Mouse (Mus musculus): ENCODE data around the gene Erfe. TPM values are rescaled to one million over a fixed set of nuclear protein-coding genes. Genes with fewer than 3 reads are reported as not detected.

Erfe gene
- polyA plus RNA-seq (2015; fragmentation: Illumina TruSeq; extraction: RNeasy Lipid Tissue Mini Kit (QIAGEN cat#74804); ENCODE audit: insufficient read depth, low replicate concordance), result 0.28 TPM

DNA sequence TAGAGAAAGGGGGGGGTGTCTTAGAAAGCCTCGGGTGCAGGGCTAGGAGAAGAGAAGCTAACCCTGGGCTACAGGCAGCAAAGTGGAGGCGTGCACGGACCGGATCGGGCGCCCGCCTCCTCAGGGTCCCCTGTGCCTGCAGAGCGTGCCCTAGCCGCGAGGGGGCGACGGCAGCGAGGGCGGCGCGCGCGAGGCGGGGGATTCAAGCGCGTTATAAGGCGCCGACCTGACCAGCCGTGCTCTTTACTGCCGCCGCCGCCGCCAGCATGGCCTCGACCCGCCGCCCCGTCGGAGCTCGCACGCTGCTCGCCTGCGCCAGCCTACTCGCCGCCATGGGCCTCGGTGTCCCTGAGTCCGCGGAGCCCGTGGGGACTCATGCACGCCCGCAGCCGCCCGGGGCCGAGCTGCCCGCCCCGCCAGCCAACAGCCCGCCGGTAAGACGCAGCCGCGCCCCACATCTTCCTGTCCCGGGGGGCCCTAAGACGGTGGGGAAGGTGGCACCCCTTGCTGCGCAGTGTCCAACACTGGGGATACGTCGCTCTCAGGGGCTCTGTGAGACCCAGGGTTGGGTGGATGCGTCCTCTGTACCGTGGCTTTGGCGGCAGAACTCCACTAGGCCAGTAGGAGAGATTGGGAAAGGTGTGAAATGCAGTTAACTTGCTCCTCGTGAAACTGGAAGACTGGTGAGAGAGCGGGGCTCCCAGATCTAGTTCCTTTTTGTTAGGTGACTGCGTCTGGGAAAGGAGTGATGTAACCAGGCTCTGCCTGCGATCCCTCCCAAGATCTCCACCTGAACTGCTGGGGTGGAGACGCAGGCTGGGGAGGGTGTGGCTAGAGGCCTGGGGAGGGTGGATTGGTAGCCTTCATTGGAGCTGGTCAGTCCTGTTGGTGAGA is at the start of gene Erfe:
TSS of gene Erfe (plus strand) at position 216 of the 894 bp plus-strand sequence.

DNA sequence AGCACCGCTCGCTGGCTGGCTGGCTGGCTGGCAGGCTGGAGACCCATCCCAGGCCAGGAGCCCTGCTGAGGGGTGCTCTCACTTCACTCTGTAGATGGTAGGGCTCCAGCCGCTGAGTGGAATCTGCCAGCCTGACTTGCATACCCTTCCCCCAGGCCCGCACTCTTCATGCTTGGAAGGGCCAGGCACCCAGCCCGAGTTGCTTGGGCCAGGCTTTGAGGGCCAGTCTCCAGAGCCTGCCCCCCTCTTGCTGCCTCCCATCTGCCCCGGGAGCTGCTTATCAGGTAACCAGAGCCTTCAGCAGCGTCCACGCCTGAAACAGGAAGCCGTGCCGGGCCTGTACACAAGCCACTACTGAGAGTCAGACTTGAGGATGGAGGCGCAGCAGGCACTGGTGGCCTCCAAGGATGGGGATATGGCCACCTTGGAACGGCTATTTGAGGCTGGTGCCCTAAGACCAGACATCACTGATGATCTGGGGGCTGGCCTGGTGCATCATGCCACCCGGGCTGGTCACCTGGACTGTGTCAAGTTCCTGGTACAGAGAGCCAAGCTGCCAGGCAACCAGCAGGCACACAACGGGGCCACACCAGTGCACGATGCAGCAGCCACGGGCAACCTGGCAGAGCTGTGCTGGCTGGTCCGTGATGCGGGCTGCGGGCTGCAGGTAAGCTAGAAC is 44.3 kb upstream of the Erfe start, which contains the start of gene Espnl:
TSS of gene Espnl (plus strand) at position 316 of the 679 bp plus-strand sequence.

DNA sequence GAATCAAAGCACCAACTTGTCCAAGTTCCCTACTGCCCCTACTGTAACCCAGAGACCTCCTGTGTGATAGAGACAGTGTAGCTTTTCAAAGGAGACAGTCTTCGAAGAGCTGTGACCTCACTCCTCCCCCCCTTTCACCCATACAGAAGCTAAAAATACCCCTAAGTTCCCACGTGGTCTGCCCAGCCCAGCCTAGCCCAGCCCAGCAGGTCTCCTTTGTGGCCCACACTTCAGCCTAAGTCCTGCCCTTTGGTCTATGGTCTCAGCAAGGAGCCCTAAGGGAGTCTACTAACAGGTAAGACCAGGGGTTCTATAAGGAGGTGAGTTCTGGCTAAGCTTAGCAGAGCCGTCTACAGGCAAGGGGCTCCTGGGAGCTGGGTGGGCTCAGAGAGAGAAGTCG is 15.4 kb upstream of the Erfe start, which contains the start of gene Klhl30:
TSS of gene Klhl30 (plus strand) at position 176 of the 400 bp plus-strand sequence.

DNA sequence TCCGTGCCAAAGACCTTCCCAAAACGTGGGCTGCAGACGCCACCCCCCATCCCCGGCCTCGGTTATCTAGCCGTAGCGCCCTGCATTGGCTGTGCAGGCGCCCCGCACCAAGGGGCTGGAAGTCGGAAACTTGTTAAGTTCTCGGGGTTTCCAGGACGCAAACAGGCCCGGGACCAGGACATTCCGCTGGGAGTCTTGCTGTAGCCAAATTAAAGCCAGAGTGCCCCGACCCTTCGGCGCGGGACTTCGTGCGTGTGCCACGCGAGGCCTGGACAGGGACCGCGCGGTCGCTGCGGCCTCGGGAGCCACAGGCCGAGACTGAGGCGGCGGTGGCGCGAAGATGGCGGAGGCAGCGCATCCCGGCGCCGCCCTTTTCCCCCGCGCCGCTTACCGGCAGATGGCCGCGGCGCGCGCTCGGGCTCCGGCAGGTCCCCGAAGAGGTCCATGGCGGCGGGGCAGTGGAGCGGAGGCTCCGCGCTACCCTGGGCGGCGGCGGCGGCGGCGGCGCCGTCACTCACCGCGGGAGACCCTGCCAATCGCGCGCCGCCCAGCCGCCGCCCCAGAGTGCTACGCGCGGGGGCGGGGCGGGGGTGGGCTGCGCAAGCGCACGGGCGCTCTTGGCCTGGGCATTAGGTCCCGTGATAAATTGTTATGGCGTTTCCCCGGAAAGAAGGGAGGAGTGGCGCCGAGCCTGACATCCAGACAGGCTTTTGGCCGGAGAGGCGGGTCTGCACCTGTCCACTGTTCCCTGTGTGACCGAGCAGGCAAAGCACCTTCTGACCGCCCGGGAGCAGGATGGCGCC is 32.2 kb downstream of the Erfe start, which contains the start of gene Ilkap:
TSS of gene Ilkap (minus strand) at position 556 of the 803 bp plus-strand sequence.

DNA sequence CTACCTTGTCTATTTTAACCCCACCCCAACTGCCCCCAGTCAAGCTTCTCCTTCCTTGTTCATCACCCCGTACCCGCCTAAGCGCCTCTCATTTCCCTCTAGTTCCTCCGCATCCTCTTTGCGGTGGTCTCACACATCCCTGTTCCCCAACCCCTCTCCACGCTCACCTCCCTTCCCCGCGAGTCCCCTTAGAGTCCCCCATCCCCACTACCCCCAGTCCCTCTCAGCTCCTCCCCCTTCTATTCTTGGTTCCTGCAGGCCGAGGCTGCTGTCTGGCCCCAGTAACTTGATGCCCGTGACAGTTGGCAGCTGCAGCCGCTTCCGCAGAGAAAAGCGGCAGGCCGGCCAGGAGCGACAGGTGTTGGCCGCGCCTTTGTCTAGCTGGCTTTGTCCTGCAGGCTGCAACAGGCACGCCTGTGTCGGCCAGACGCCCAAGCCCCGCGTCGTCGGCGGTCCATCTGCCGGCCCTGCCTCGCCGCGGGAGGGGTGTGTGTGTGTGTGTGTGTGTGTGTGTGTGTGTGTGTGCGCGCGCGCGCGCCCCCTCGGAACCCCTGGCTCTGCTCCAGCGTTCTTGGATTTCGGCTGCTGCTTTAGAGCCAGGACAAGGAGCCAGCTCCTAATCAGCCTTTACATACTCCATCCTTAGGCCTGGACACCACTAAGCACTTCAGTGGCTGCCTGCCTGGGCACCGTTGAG is 47.8 kb downstream of the Erfe start, which contains the start of gene Hes6:
TSS of gene Hes6 (minus strand) at position 141 of the 697 bp plus-strand sequence.

Other genes starting within 250 kb of the Erfe start
- 1.6 TPM for gene Rbm44, start 221.3 kb upstream of the Erfe start, polyA plus RNA-seq (2015; fragmentation: Illumina TruSeq; extraction: RNeasy Lipid Tissue Mini Kit (QIAGEN cat#74804); ENCODE audit: insufficient read depth, low replicate concordance)
- 5.8 TPM for gene Ramp1, start 186.6 kb upstream of the Erfe start, polyA plus RNA-seq (2015; fragmentation: Illumina TruSeq; extraction: RNeasy Lipid Tissue Mini Kit (QIAGEN cat#74804); ENCODE audit: insufficient read depth, low replicate concordance)
- gene Ube2f, start 116.1 kb upstream of the Erfe start, polyA plus RNA-seq (2015; fragmentation: Illumina TruSeq; extraction: RNeasy Lipid Tissue Mini Kit (QIAGEN cat#74804); ENCODE audit: insufficient read depth, low replicate concordance), result 101 TPM
- 22.0 TPM for gene Scly, start 68.1 kb upstream of the Erfe start, polyA plus RNA-seq (2015; fragmentation: Illumina TruSeq; extraction: RNeasy Lipid Tissue Mini Kit (QIAGEN cat#74804); ENCODE audit: insufficient read depth, low replicate concordance)
- gene Espnl, start 44.4 kb upstream of the Erfe start, polyA plus RNA-seq (2015; fragmentation: Illumina TruSeq; extraction: RNeasy Lipid Tissue Mini Kit (QIAGEN cat#74804); ENCODE audit: insufficient read depth, low replicate concordance), result 0.04 TPM
- 0.23 TPM for gene Klhl30, start 15.4 kb upstream of the Erfe start, polyA plus RNA-seq (2015; fragmentation: Illumina TruSeq; extraction: RNeasy Lipid Tissue Mini Kit (QIAGEN cat#74804); ENCODE audit: insufficient read depth, low replicate concordance)
- 132 TPM for gene Ilkap, start 32.4 kb downstream of the Erfe start, polyA plus RNA-seq (2015; fragmentation: Illumina TruSeq; extraction: RNeasy Lipid Tissue Mini Kit (QIAGEN cat#74804); ENCODE audit: insufficient read depth, low replicate concordance)
- gene Hes6, start 47.6 kb downstream of the Erfe start, polyA plus RNA-seq (2015; fragmentation: Illumina TruSeq; extraction: RNeasy Lipid Tissue Mini Kit (QIAGEN cat#74804); ENCODE audit: insufficient read depth, low replicate concordance), result 15.8 TPM
- 4.1 TPM for gene Per2, start 92.9 kb downstream of the Erfe start, polyA plus RNA-seq (2015; fragmentation: Illumina TruSeq; extraction: RNeasy Lipid Tissue Mini Kit (QIAGEN cat#74804); ENCODE audit: insufficient read depth, low replicate concordance)
- 7.5 TPM for gene Traf3ip1, start 128.2 kb downstream of the Erfe start, polyA plus RNA-seq (2015; fragmentation: Illumina TruSeq; extraction: RNeasy Lipid Tissue Mini Kit (QIAGEN cat#74804); ENCODE audit: insufficient read depth, low replicate concordance)
- 16.2 TPM for gene Asb1, start 174.1 kb downstream of the Erfe start, polyA plus RNA-seq (2015; fragmentation: Illumina TruSeq; extraction: RNeasy Lipid Tissue Mini Kit (QIAGEN cat#74804); ENCODE audit: insufficient read depth, low replicate concordance)